Mouse (Mus musculus): ENCODE results near the gene Rtn4rl2. TPM values are rescaled to one million over a fixed set of nuclear protein-coding genes. Genes with fewer than 3 reads are reported as not detected.
A peak's percentile ranks its signal among the peaks of the same experiment; 100 is the strongest.
"Not testable (repeated sequence)": the region's sequence is repeated elsewhere in the genome, so short reads cannot be mapped to it uniquely, and the experiment has no call there.

The Rtn4rl2 gene
- polyA plus RNA-seq, 1 experiment = 11.8 TPM

DNA sequence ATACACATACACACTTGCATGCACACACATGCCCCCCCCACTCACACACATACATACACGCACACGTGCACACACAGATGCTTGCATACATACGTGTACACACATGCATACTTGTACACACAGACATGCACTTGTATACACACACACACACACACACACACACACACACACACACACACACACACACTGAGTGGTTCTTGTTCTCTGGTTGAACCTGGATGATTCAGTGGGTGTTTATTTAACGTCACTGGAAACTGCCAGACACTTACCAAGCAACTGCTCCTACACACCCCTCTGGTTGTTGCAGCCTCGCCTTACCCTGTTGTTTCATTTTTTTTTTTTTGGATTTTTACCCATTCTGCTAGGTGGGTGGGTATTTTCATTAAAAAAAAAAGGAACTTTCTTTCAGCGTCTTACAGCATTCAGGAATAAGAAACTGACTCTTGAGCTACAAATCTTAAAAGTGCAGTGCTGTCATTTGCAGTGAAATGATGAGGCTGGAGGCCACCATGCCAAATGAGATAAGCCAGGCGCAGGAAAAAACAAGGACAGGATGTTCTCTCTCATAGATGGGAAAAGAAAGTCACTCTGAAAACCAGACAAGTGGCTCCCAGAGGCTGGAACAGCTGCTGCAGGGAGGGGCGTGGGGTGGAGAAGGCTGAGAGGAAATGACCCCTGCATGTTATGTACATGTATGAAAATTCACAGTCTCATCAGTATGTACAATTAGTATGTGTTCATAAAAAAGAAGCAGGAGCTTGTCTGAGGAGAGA, 30.2 kb upstream of the Rtn4rl2 start:
- Histone ChIP-seq H3K4me3 (ENCODE audit: low read depth, low read length) (no peak overlapping the region), H3K27me3 (ENCODE audit: control insufficient read depth, insufficient read depth, low read length) (no peaks in the 10 kb centered on the region), H3K36me3 (ENCODE audit: control insufficient read depth, insufficient read depth, low read length) (no peaks in the 10 kb centered on the region), H3K27ac (ENCODE audit: insufficient read depth, low read depth, low read length) (peak overlapping the region; percentile 53), H3K4me1 (ENCODE audit: control insufficient read depth, insufficient read depth, insufficient read length, low read length) (no peaks in the 10 kb centered on the region)
- WGBS = 47% methylated on average over 8 of the region's 8 CpGs
- no peak for TF ChIP-seq POLR2A (IDR thresholded peaks at IDR 0.05; ENCODE audit: low read depth, low read length)
- no peak for TF ChIP-seq CTCF (IDR thresholded peaks at IDR 0.05; ENCODE audit: extremely low read depth, insufficient read length, insufficient replicate concordance, low read depth, low read length)

DNA sequence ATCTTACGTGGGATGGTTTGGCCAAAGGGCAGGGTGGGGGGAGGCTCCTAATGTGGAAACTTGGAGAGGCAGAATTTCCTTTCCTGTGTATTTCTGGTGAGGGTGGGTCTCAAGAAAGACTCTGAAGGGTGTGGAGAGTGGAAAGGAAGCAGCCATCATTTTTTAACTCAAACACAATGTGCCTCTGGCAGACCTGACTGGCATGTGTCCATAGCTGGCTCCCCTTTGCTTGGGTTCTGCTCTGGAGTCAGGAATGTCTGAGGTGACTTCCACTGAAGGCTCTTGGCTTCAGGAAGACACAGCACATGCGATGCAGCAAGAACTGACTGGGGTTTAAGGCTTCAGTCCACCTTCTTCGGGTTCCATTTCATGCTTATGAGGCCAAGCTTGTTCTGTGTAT, 28.8 kb upstream of the Rtn4rl2 start:
- TF ChIP-seq CTCF (IDR thresholded peaks at IDR 0.05; ENCODE audit: extremely low read depth, insufficient read length, insufficient replicate concordance, low read depth, low read length) (no peak), POLR2A (IDR thresholded peaks at IDR 0.05; ENCODE audit: low read depth, low read length) (no peak)
- 72% methylated on average over 3 of the region's 3 CpGs for WGBS
- Histone ChIP-seq H3K4me1 (ENCODE audit: control insufficient read depth, insufficient read depth, insufficient read length, low read length) (no peaks in the 10 kb centered on the region), H3K27me3 (ENCODE audit: control insufficient read depth, insufficient read depth, low read length) (no peaks in the 10 kb centered on the region), H3K36me3 (ENCODE audit: control insufficient read depth, insufficient read depth, low read length) (no peaks in the 10 kb centered on the region), H3K4me3 (ENCODE audit: low read depth, low read length) (no peak overlapping the region), H3K27ac (ENCODE audit: insufficient read depth, low read depth, low read length) (no peak overlapping the region)

DNA sequence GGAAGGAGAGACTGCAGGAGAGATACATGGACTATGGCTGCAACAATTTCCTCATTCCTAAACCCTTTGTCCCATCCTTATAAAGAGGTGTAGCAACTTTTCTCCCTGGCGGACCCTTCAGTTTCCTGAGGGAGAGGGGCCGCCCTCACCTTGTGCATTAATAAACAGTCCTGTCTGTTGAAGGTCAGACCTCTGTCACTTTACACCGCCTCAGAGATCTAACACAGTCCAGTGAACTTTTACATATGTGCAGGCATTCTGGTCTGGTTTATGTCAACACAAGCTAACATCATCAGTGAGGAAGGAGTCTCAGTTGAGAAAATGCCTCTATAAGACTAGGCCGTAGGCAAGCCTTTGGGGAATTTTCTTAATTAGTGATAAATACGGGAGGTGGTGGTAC, 27.4 kb upstream of the Rtn4rl2 start:
- no peaks in the 10 kb centered on the region for H3K27me3 ChIP-seq (ENCODE audit: control insufficient read depth, insufficient read depth, low read length)
- WGBS = 84% methylated on average over 5 of the region's 5 CpGs
- no peak overlapping the region for H3K27ac ChIP-seq (ENCODE audit: insufficient read depth, low read depth, low read length)
- H3K36me3 ChIP-seq (ENCODE audit: control insufficient read depth, insufficient read depth, low read length) = no peaks in the 10 kb centered on the region
- TF ChIP-seq CTCF (IDR thresholded peaks at IDR 0.05; ENCODE audit: extremely low read depth, insufficient read length, insufficient replicate concordance, low read depth, low read length) = no peak
- TF ChIP-seq POLR2A (IDR thresholded peaks at IDR 0.05; ENCODE audit: low read depth, low read length) = no peak
- H3K4me1 ChIP-seq (ENCODE audit: control insufficient read depth, insufficient read depth, insufficient read length, low read length) = no peaks in the 10 kb centered on the region
- H3K4me3 ChIP-seq (ENCODE audit: low read depth, low read length) = no peak overlapping the region

DNA sequence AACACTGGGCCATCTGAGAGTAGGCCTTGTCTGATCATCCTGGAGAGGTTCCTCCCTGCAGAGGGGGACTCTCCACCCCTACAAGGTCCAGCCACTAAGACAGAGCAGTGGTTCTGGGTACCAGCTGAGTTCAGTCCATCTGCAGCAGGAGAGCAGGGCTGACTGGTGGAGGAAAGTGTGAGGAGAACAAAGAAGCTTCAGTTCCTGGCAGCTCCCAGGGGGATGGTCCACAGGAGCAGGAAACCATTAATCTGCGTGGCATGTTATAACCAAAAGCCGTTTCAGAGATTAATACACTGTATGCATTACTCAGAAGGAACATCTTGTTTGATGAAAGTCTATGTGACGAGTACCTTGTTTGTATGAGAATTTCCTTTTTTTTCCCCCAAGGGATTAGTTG, 26.2 kb upstream of the Rtn4rl2 start:
- 58% methylated on average over 3 of the region's 3 CpGs for WGBS
- Histone ChIP-seq H3K27ac (ENCODE audit: insufficient read depth, low read depth, low read length) (no peak overlapping the region), H3K36me3 (ENCODE audit: control insufficient read depth, insufficient read depth, low read length) (no peaks in the 10 kb centered on the region), H3K4me3 (ENCODE audit: low read depth, low read length) (no peak overlapping the region), H3K27me3 (ENCODE audit: control insufficient read depth, insufficient read depth, low read length) (no peaks in the 10 kb centered on the region), H3K4me1 (ENCODE audit: control insufficient read depth, insufficient read depth, insufficient read length, low read length) (no peaks in the 10 kb centered on the region)
- no peak for TF ChIP-seq POLR2A (IDR thresholded peaks at IDR 0.05; ENCODE audit: low read depth, low read length)
- no peak for TF ChIP-seq CTCF (IDR thresholded peaks at IDR 0.05; ENCODE audit: extremely low read depth, insufficient read length, insufficient replicate concordance, low read depth, low read length)

DNA sequence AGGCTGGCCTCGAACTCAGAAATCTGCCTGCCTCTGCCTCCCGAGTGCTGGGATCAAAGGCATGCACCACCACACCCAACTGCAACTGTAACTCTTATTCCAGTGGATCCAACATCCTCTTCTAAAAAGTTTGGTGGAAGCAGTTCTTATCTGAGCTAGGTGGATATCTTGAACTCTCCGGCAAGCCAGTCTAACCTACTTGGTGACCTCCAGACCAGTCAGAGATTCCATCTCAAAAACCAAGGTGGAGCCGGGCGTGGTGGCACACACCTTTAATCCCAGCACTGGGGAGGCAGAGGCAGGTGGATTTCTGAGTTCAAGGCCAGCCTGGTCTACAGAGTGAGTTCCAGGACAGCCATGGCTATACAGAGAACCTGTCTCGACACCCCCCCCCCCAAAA, 10.2 kb upstream of the Rtn4rl2 start:
- H3K4me1 ChIP-seq (ENCODE audit: control insufficient read depth, insufficient read depth, insufficient read length, low read length); H3K36me3 ChIP-seq (ENCODE audit: control insufficient read depth, insufficient read depth, low read length); H3K4me3 ChIP-seq (ENCODE audit: low read depth, low read length); H3K27me3 ChIP-seq (ENCODE audit: control insufficient read depth, insufficient read depth, low read length); H3K27ac ChIP-seq (ENCODE audit: insufficient read depth, low read depth, low read length): not testable (repeated sequence)
- WGBS = 80% methylated on average over 6 of the region's 6 CpGs

DNA sequence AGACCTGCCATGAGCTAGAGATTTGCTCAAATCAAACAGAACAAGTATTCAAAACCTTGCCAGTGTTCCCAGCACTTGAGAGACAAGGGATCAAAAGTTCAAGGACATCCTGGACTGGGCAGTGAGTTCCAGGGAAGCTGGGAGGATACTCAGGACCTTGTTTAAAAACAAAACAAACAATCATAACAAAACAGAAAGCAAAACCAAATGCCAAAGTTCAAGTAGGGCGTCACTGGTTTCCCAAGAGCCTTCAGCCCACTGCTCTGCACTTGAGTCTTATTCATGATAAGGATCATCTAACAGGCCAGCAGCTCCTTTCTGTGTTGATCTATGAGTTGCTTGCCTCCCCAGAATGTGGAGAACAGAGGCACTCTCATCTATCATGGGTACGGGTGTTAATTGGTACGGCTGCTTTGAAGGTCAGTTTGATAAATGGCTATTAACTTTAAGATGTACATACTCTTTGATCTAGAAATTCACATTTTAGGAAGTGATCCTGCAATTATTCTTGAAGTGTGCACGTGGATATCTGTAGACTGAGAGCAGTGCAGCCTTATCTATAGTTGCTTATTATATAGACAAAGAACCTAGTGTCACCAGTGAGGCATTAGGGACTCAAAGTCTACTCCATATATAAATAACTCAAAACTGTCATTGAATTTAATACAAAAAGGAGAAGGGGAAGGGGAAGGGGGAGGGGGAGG, 9.1 kb upstream of the Rtn4rl2 start:
- H3K4me1 ChIP-seq (ENCODE audit: control insufficient read depth, insufficient read depth, insufficient read length, low read length) = no peaks in the 10 kb centered on the region
- H3K4me3 ChIP-seq (ENCODE audit: low read depth, low read length) = no peak overlapping the region
- H3K27me3 ChIP-seq (ENCODE audit: control insufficient read depth, insufficient read depth, low read length) = no peaks in the 10 kb centered on the region; the same call in 1 of the 2 replicates
- 13% methylated on average over 4 of the region's 4 CpGs for WGBS
- peak overlapping the region; percentile 57 for H3K27ac ChIP-seq (ENCODE audit: insufficient read depth, low read depth, low read length)
- TF ChIP-seq POLR2A (IDR thresholded peaks at IDR 0.05; ENCODE audit: low read depth, low read length) (no peak), CTCF (IDR thresholded peaks at IDR 0.05; ENCODE audit: extremely low read depth, insufficient read length, insufficient replicate concordance, low read depth, low read length) (no peak)
- no peaks in the 10 kb centered on the region for H3K36me3 ChIP-seq (ENCODE audit: control insufficient read depth, insufficient read depth, low read length)

DNA sequence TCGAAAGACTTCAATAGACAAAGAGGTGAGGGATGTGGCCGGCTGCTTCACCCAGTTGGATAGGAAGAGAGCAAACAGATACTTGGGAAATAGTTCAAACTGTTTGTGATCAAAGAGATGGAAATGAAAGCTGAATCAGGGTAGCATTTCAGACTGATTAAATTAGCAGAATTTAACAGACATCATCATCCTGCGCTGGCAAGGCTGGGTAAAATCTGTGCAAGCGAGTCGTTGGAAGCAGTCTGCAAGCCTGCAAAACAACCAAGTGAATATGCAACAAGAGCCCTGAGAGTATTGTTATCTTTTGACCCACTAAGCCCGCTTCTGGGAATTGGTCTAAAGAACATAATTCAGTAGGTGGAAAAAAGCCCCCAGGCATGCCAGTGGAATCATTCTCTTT, 6.8 kb upstream of the Rtn4rl2 start:
- WGBS = 57% methylated on average over 6 of the region's 6 CpGs
- Histone ChIP-seq H3K36me3 (ENCODE audit: control insufficient read depth, insufficient read depth, low read length) (no peaks in the 10 kb centered on the region), H3K27me3 (ENCODE audit: control insufficient read depth, insufficient read depth, low read length) (peaks cover 9% of the 10 kb centered on the region; the same call in 1 of the 2 replicates), H3K4me3 (ENCODE audit: low read depth, low read length) (no peak overlapping the region), H3K4me1 (ENCODE audit: control insufficient read depth, insufficient read depth, insufficient read length, low read length) (0 out of 2 replicates have a peak, but pooled peaks cover 2% of the 10 kb centered on the region), H3K27ac (ENCODE audit: insufficient read depth, low read depth, low read length) (no peak overlapping the region)
- no peak for TF ChIP-seq CTCF (IDR thresholded peaks at IDR 0.05; ENCODE audit: extremely low read depth, insufficient read length, insufficient replicate concordance, low read depth, low read length)
- TF ChIP-seq POLR2A (IDR thresholded peaks at IDR 0.05; ENCODE audit: low read depth, low read length) = no peak

Measured in small intestine, adult 2 months (tissue).